Mouse (Mus musculus) neutrophil, adult 65 days (primary cell): ENCODE data around the gene Ncdn. TPM values are rescaled to one million over a fixed set of nuclear protein-coding genes. Genes with fewer than 3 reads are reported as not detected.

Experiments
- total RNA-seq: library from RNA; stranded (reverse); gene quantifications from 2 replicates; pipeline ENCODE4 v1.2.4, GENCODE M21; 2023

Gene Ncdn
- total RNA-seq: 13.2 and 16.6 TPM in 2 replicates

GRCm38 (mm10) chr4:126753268-126754230, at the start of gene Ncdn, which contains the start of gene AU040320:
Gene Ncdn (minus strand): TSS chr4:126753438.
Gene AU040320 (plus strand): TSS chr4:126753544.

GRCm38 (mm10) chr4:126736001-126736414, 17.2 kb downstream of the Ncdn start, which contains the start of gene Tfap2e:
Gene Tfap2e (minus strand): TSS chr4:126736240.

Other genes starting within 250 kb of the Ncdn start
- 9.8 and 11.6 TPM in 2 replicates for gene Ago4, start 220.0 kb downstream of the Ncdn start, total RNA-seq
- gene Clspn, start 196.5 kb downstream of the Ncdn start, total RNA-seq: 29.5 and 44.7 TPM in 2 replicates
- 0.39 and 0.47 TPM in 2 replicates for gene 5730409E04Rik, start 143.6 kb downstream of the Ncdn start, total RNA-seq
- 69.3 and 73.7 TPM in 2 replicates for gene Psmb2, start 75.8 kb downstream of the Ncdn start, total RNA-seq
- not detected in 2 replicates for gene Tfap2e, start 17.2 kb downstream of the Ncdn start, total RNA-seq
- 44.1 and 63.0 TPM in 2 replicates for gene AU040320, start 106 bp upstream of the Ncdn start, total RNA-seq
- gene Zmym4, start 214.7 kb upstream of the Ncdn start, total RNA-seq: 6.8 and 16.2 TPM in 2 replicates